Mouse (Mus musculus): ENCODE data around the gene Atp6ap2. TPM values are rescaled to one million over a fixed set of nuclear protein-coding genes. Genes with fewer than 3 reads are reported as not detected.
"Not testable (repeated sequence)": the region's sequence is repeated elsewhere in the genome, so short reads cannot be mapped to it uniquely, and the experiment has no call there.

Gene Atp6ap2
- polyA plus RNA-seq, 1 experiment = 55.4 TPM

DNA sequence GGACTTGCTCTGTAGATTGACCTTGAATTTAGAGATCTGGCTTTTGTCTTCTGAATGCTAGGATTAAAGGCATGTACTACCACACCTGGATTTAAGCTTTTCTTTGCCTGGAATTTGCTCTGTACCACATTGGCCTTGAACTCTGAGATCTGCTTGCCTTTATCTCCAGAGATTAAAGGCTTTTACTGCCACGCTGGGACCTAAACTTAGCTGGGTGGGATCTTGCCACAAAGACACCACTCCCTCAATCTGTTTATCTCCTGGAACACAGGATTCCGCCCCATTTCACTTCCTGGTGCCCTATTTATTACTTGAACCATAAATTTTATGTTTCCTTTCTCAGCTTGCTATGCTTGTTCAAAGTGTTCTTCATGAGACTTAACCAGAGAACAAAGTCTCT, 23.6 kb downstream of the Atp6ap2 start:
- Histone ChIP-seq H3K9me3 (replicated peaks; ENCODE audit: control insufficient read depth, insufficient read depth, low read length, poor library complexity, severe bottlenecking) (no peaks in the 10 kb centered on the region), H3K27ac (ENCODE audit: insufficient read depth, low read length) (no peak overlapping the region; the same call in 1 of the 2 replicates), H3K27me3 (ENCODE audit: control insufficient read depth, insufficient read depth, low read length, poor library complexity, severe bottlenecking) (no peaks in the 10 kb centered on the region), H3K4me1 (ENCODE audit: control insufficient read depth, insufficient read depth, low read length) (peaks cover 1% of the 10 kb centered on the region), H3K4me3 (ENCODE audit: low read depth, low read length) (no peak overlapping the region), H3K36me3 (ENCODE audit: control insufficient read depth, insufficient read depth, low read length, poor library complexity, severe bottlenecking) (peaks cover 7% of the 10 kb centered on the region), H3K9ac (ENCODE audit: low read depth, poor library complexity, severe bottlenecking) (no peak overlapping the region)
- TF ChIP-seq CTCF (IDR thresholded peaks at IDR 0.05; ENCODE audit: low read depth, low read length) (no peak), POLR2A (IDR thresholded peaks at IDR 0.05; ENCODE audit: insufficient read depth, low read length) (no peak), EP300 (IDR thresholded peaks at IDR 0.05; ENCODE audit: insufficient read depth, low read depth, low read length) (no peak)

DNA sequence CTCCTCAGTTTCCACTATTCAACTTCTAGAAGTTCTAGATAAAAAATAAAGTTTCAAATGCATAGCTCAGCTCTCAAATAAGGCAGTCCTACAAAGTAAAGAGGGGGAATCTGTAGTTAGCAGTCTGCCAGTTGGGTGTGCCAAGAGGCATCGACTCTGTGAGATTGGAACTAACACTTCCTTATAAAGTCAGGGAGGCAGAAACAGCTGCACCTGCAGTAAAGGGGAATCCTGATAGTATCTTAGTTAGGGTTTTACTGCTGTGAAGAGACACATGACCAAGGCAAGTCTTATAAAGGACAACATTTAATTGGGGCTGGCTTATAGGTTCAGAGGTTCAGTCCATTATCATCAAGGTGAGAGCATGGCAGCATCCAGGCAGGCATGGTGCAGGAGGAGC, 24.8 kb downstream of the Atp6ap2 start:
- not testable (repeated sequence) for H3K9me3 ChIP-seq (replicated peaks; ENCODE audit: control insufficient read depth, insufficient read depth, low read length, poor library complexity, severe bottlenecking); H3K4me3 ChIP-seq (ENCODE audit: low read depth, low read length); H3K36me3 ChIP-seq (ENCODE audit: control insufficient read depth, insufficient read depth, low read length, poor library complexity, severe bottlenecking); H3K9ac ChIP-seq (ENCODE audit: low read depth, poor library complexity, severe bottlenecking); H3K4me1 ChIP-seq (ENCODE audit: control insufficient read depth, insufficient read depth, low read length); H3K27me3 ChIP-seq (ENCODE audit: control insufficient read depth, insufficient read depth, low read length, poor library complexity, severe bottlenecking); H3K27ac ChIP-seq (ENCODE audit: insufficient read depth, low read length)

DNA sequence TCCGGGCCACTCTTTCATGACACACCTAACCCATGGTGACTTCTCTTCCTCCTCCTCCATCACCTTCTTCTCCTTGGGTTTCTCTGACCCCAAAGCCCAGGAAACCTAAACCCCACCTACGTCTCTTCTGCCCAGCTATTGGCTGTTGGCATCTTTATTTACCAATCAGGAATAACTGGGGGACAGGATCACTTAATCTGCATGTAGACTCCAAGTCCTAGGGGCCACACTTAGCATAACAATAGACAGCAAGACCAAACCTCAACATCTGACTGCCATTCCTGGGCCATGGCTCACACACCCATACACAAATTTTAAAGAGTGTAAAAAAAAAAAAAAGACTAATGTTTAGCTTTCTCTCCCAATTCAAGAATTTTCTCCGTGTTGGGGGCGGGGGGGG, 37.5 kb downstream of the Atp6ap2 start:
- no peak for TF ChIP-seq EP300 (IDR thresholded peaks at IDR 0.05; ENCODE audit: insufficient read depth, low read depth, low read length)
- no peak for TF ChIP-seq POLR2A (IDR thresholded peaks at IDR 0.05; ENCODE audit: insufficient read depth, low read length)
- no peak for TF ChIP-seq CTCF (IDR thresholded peaks at IDR 0.05; ENCODE audit: low read depth, low read length)
- Histone ChIP-seq H3K9ac (ENCODE audit: low read depth, poor library complexity, severe bottlenecking) (no peak overlapping the region), H3K4me1 (ENCODE audit: control insufficient read depth, insufficient read depth, low read length) (no peaks in the 10 kb centered on the region), H3K4me3 (ENCODE audit: low read depth, low read length) (no peak overlapping the region), H3K27ac (ENCODE audit: insufficient read depth, low read length) (no peak overlapping the region), H3K9me3 (replicated peaks; ENCODE audit: control insufficient read depth, insufficient read depth, low read length, poor library complexity, severe bottlenecking) (no peaks in the 10 kb centered on the region), H3K36me3 (ENCODE audit: control insufficient read depth, insufficient read depth, low read length, poor library complexity, severe bottlenecking) (no peaks in the 10 kb centered on the region), H3K27me3 (ENCODE audit: control insufficient read depth, insufficient read depth, low read length, poor library complexity, severe bottlenecking) (no peaks in the 10 kb centered on the region)

DNA sequence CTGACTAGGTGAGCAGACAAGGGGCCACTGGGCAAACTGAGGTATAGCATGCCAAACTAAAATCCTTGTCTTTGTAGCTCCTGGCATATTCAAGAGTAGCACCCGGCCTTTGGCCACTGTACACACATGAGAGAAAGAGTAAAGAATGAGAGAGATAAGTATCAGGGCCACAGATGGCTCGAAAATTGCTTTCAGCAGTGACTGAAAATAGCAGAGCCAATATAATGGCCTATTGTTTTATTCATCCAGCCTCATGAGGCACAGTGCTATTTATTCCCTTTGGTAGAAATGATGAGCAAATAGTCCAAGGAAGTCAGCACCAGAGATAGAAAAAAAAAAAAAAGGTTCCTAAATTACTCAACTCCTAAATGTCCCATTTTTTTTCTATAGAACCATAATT, 57.4 kb downstream of the Atp6ap2 start:
- TF ChIP-seq POLR2A (IDR thresholded peaks at IDR 0.05; ENCODE audit: insufficient read depth, low read length) (no peak), EP300 (IDR thresholded peaks at IDR 0.05; ENCODE audit: insufficient read depth, low read depth, low read length) (no peak), CTCF (IDR thresholded peaks at IDR 0.05; ENCODE audit: low read depth, low read length) (no peak)
- H3K9me3 ChIP-seq (replicated peaks; ENCODE audit: control insufficient read depth, insufficient read depth, low read length, poor library complexity, severe bottlenecking) = no peaks in the 10 kb centered on the region
- no peak overlapping the region for H3K4me3 ChIP-seq (ENCODE audit: low read depth, low read length)
- H3K4me1 ChIP-seq (ENCODE audit: control insufficient read depth, insufficient read depth, low read length) = no peaks in the 10 kb centered on the region
- H3K36me3 ChIP-seq (ENCODE audit: control insufficient read depth, insufficient read depth, low read length, poor library complexity, severe bottlenecking) = no peaks in the 10 kb centered on the region
- H3K9ac ChIP-seq (ENCODE audit: low read depth, poor library complexity, severe bottlenecking) = no peak overlapping the region
- no peaks in the 10 kb centered on the region for H3K27me3 ChIP-seq (ENCODE audit: control insufficient read depth, insufficient read depth, low read length, poor library complexity, severe bottlenecking)
- H3K27ac ChIP-seq (ENCODE audit: insufficient read depth, low read length) = no peak overlapping the region

DNA sequence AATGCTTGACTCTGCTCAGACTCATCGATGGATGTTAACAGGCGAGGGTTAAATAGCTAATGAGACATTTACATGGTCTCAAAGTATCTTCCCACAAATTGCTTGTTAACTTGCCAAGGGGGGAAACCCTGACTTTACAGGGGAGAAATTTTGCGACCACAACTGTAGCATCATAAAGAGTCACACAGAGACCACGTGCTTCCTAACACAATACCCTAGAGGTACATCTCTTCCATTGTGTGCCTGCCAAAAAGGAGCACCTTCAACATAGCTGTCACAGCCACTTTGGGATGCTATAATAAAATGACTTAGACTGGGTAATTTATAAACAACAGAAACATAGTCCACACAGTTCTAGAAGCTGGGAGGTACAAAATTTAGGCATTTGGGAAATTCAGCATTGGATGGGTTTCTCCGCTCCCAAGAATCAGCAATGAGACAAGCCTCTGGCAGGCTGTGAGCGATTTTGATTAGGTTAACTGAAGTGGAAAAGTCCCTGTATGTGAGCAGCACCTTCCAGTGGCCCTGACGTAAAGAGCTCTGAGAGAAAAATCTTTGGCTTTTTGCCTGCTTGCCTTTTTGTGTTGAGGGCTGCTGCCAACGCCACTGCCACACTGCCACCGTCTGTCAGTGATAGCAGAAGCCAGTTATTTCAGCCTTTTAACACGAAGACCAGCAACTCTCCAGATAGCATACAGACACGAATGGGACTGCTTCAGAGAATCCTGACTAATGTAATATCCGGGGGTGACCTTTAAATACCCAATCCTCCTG, 58.1 kb downstream of the Atp6ap2 start:
- Histone ChIP-seq H3K27ac (ENCODE audit: insufficient read depth, low read length) (no peak overlapping the region), H3K9ac (ENCODE audit: low read depth, poor library complexity, severe bottlenecking) (no peak overlapping the region), H3K4me1 (ENCODE audit: control insufficient read depth, insufficient read depth, low read length) (no peaks in the 10 kb centered on the region), H3K9me3 (replicated peaks; ENCODE audit: control insufficient read depth, insufficient read depth, low read length, poor library complexity, severe bottlenecking) (no peaks in the 10 kb centered on the region), H3K27me3 (ENCODE audit: control insufficient read depth, insufficient read depth, low read length, poor library complexity, severe bottlenecking) (no peaks in the 10 kb centered on the region), H3K36me3 (ENCODE audit: control insufficient read depth, insufficient read depth, low read length, poor library complexity, severe bottlenecking) (no peaks in the 10 kb centered on the region), H3K4me3 (ENCODE audit: low read depth, low read length) (no peak overlapping the region)
- no peak for TF ChIP-seq POLR2A (IDR thresholded peaks at IDR 0.05; ENCODE audit: insufficient read depth, low read length)
- no peak for TF ChIP-seq CTCF (IDR thresholded peaks at IDR 0.05; ENCODE audit: low read depth, low read length)

DNA sequence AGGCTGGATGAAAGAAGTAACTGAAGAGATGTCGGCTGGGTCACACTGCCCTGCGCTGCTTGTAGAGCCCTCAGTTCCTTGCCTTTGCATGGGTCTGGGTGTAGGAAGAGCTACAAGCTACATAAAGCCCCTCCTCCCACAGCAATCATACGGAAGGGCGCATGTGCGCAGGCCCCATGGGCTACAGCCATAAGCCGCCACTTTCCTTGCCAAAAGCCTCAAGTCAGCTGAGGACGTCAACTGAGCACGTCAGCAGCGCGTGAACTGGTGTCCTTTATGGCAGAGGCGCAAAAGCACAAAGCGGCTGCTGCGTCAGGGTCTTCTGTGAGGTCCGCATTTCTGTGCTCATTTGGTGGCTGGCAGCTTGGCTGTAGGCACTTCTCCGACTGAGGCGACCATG, 64.3 kb downstream of the Atp6ap2 start:
- no peaks in the 10 kb centered on the region for H3K4me1 ChIP-seq (ENCODE audit: control insufficient read depth, insufficient read depth, low read length)
- no peaks in the 10 kb centered on the region for H3K27me3 ChIP-seq (ENCODE audit: control insufficient read depth, insufficient read depth, low read length, poor library complexity, severe bottlenecking)
- H3K9me3 ChIP-seq (replicated peaks; ENCODE audit: control insufficient read depth, insufficient read depth, low read length, poor library complexity, severe bottlenecking) = no peaks in the 10 kb centered on the region
- peak overlapping the region; percentile 1; the same call in 1 of the 2 replicates for H3K9ac ChIP-seq (ENCODE audit: low read depth, poor library complexity, severe bottlenecking)
- TF ChIP-seq EP300 (IDR thresholded peaks at IDR 0.05; ENCODE audit: insufficient read depth, low read depth, low read length) (no peak), POLR2A (IDR thresholded peaks at IDR 0.05; ENCODE audit: insufficient read depth, low read length) (no peak)
- H3K4me3 ChIP-seq (ENCODE audit: low read depth, low read length) = peak overlapping the region; percentile 85
- H3K36me3 ChIP-seq (ENCODE audit: control insufficient read depth, insufficient read depth, low read length, poor library complexity, severe bottlenecking) = no peaks in the 10 kb centered on the region
- H3K27ac ChIP-seq (ENCODE audit: insufficient read depth, low read length) = no peak overlapping the region

All from ES-Bruce4 (cell line).